Mouse (Mus musculus) naive thymus-derived CD4-positive, alpha-beta T cell, adult 2 months (primary cell): ENCODE results near the gene Gm20547.
"Not testable (repeated sequence)": the region's sequence is repeated elsewhere in the genome, so short reads cannot be mapped to it uniquely, and the experiment has no call there.

ENCODE experiments used
- DNase-seq: peaks from one replicate; pipeline ENCODE4 v3.0.0-alpha.2; 2011; ENCODE audit warnings: low read depth

Gm20547 gene

GRCm38 (mm10) chr17:34853511-34853910, 28.3 kb downstream of the Gm20547 start:
- DNase-seq, result no peak

GRCm38 (mm10) chr17:34850517-34851125, 31.2 kb downstream of the Gm20547 start:
- DNase-seq, result no peak

- DNase-seq, result peak; percentile 99
Observed at GRCm38 (mm10) chr17:34849722-34850516, 31.9 kb downstream of the Gm20547 start, which contains the start of the genes Skiv2l and Nelfe. TSS of gene Skiv2l (minus strand) at chr17:34850210. TSS of gene Nelfe (plus strand) at chr17:34850391.

GRCm38 (mm10) chr17:34847615-34848014, 34.2 kb downstream of the Gm20547 start:
- no peak for DNase-seq

- no peak for DNase-seq
Observed at GRCm38 (mm10) chr17:34847192-34847591, 34.6 kb downstream of the Gm20547 start.

- no peak for DNase-seq
Observed at GRCm38 (mm10) chr17:34844884-34845283, 37.0 kb downstream of the Gm20547 start.

- no peak for DNase-seq
Observed at GRCm38 (mm10) chr17:34840736-34841307, 41.0 kb downstream of the Gm20547 start.

- no peak for DNase-seq
Observed at GRCm38 (mm10) chr17:34838785-34839184, 43.1 kb downstream of the Gm20547 start.

- DNase-seq, result peak; percentile 32
Observed at GRCm38 (mm10) chr17:34837464-34838324, 44.1 kb downstream of the Gm20547 start.

GRCm38 (mm10) chr17:34836856-34837221, 45.0 kb downstream of the Gm20547 start, which contains the start of the genes Stk19 and Dxo:
TSS of gene Stk19 (minus strand) at chr17:34836945.
TSS of gene Dxo (plus strand) at chr17:34837019.
- peak; percentile 97 for DNase-seq

GRCm38 (mm10) chr17:34836155-34836855, 45.5 kb downstream of the Gm20547 start:
- DNase-seq, result peak; percentile 29

- not testable (repeated sequence) for DNase-seq
Observed at GRCm38 (mm10) chr17:34830776-34831175, 51.1 kb downstream of the Gm20547 start.

GRCm38 (mm10) chr17:34814818-34815370, 66.9 kb downstream of the Gm20547 start:
- no peak for DNase-seq

- peak; percentile 57 for DNase-seq
Observed at GRCm38 (mm10) chr17:34813747-34814146, 68.1 kb downstream of the Gm20547 start.

- no peak for DNase-seq
Observed at GRCm38 (mm10) chr17:34811275-34811674, 70.6 kb downstream of the Gm20547 start.

GRCm38 (mm10) chr17:34810811-34811210, 71.0 kb downstream of the Gm20547 start:
- not testable (repeated sequence) for DNase-seq

- DNase-seq, result not testable (repeated sequence)
Observed at GRCm38 (mm10) chr17:34810411-34810810, 71.4 kb downstream of the Gm20547 start.

GRCm38 (mm10) chr17:34808599-34809205, 73.1 kb downstream of the Gm20547 start:
- no peak for DNase-seq

GRCm38 (mm10) chr17:34807176-34807575, 74.7 kb downstream of the Gm20547 start:
- DNase-seq, result no peak
